In genomic region chr13:112067066-112067847, GRCm38 (mm10) we compare ENCODE assay signal across 10 mouse cellular contexts.
DNase-seq lines count a peak whose midpoint lies in the region; ATAC-seq lines count a peak whose summit lies in the region.
"Had no signal": no experiment of that assay in that cellular context is flagged by ENCODE, and none has a peak within 500 bp of the region (broad histone marks: within the 10 kb centered on the region; RNA-seq: fewer than 3 reads in every experiment).

No protein-coding gene starts in this region.

- intact Hi-C loops in left cerebral cortex, postnatal 25 days (cut with DNase I), result no loop called here

- no peak for ATAC-seq in frontal cortex, adult (ENCODE audit: low TSS enrichment)

- DNase-seq in layer of hippocampus, postnatal 10 days (ENCODE audit: low spot score in 2 of 2), result peak; percentile 12 to 29
- no peak for DNase-seq in layer of hippocampus, postnatal 25 days (ENCODE audit: extremely low spot score in 1 of 2, low spot score in 1 of 2)
- DNase-seq in adrenal gland, postnatal 14 days, result peak; percentile 85
- DNase-seq in gonadal fat pad, adult 2 months (ENCODE audit: low read depth), result peak; percentile 96
- DNase-seq in testis, postnatal 10 days (ENCODE audit: low spot score), result peak; percentile 65
- no peak for DNase-seq in left cerebral cortex, postnatal 25 days (ENCODE audit: low spot score in 2 of 2)
- DNase-seq: cerebellum, adult 9-11 months; left cerebral cortex, postnatal 4 days; thymus, postnatal 25 days had no signal

Comparison
In these comparisons a context has a peak if more than half of its experiments do, and no peak if none do; other contexts are left out.
1. DNase-seq: peak in layer of hippocampus, postnatal 10 days (2 of 2), adrenal gland, postnatal 14 days (single experiment), gonadal fat pad, adult 2 months (single experiment) and testis, postnatal 10 days (single experiment); none in layer of hippocampus, postnatal 25 days (0 of 2) and left cerebral cortex, postnatal 25 days (0 of 2).